Mouse (Mus musculus): ENCODE measurements at regions not wholly inside any gene's neighbourhood (a gene's known extent, or its start where the extent isn't known, plus 50 kb on each side); places are given as distances from the start of the nearest gene placed in this dataset.

DNA sequence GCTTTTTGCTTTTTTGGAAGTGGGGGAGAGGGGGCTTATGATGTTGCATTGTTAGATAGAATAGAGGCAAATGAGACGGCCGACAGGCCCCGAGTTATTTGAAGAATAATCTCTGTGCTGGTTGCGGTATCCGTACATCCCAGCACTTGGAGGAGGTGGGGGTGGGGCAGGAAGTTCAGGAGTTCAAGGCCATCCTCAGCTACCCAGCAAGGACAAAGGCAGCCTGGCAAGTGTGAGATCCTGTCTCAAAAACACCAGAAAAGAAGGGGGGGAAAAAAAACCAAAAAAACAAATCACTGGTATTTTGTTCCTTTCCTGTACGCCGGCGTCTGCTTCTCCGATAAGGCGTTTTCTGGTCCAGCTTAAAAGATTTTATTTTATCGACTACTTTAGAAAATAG lies 75.6 kb downstream of the Id4 start:
- H3K9me3 ChIP-seq (replicated peaks; ENCODE audit: control insufficient read depth, insufficient read depth, low read length, poor library complexity, severe bottlenecking) = no peaks in the 10 kb centered on the region
- no peaks in the 10 kb centered on the region for H3K27me3 ChIP-seq (ENCODE audit: control insufficient read depth, insufficient read depth, low read length, poor library complexity, severe bottlenecking)
- H3K36me3 ChIP-seq (ENCODE audit: control insufficient read depth, insufficient read depth, low read length, poor library complexity, severe bottlenecking) = no peaks in the 10 kb centered on the region
- TF ChIP-seq EP300 (IDR thresholded peaks at IDR 0.05; ENCODE audit: insufficient read depth, low read depth, low read length) = peak; percentile 87
- TF ChIP-seq CTCF (IDR thresholded peaks at IDR 0.05; ENCODE audit: low read depth, low read length) = no peak
- H3K4me3 ChIP-seq (ENCODE audit: low read depth, low read length) = no peak overlapping the region
- H3K27ac ChIP-seq (ENCODE audit: insufficient read depth, low read length) = no peak overlapping the region
- H3K4me1 ChIP-seq (ENCODE audit: control insufficient read depth, insufficient read depth, low read length) = peaks cover 3% of the 10 kb centered on the region
- no peak overlapping the region for H3K9ac ChIP-seq (ENCODE audit: low read depth, poor library complexity, severe bottlenecking)

- no peaks in the 10 kb centered on the region for H3K9me3 ChIP-seq (replicated peaks; ENCODE audit: control insufficient read depth, insufficient read depth, low read length, poor library complexity, severe bottlenecking)
- no peaks in the 10 kb centered on the region for H3K36me3 ChIP-seq (ENCODE audit: control insufficient read depth, insufficient read depth, low read length, poor library complexity, severe bottlenecking)
- H3K4me3 ChIP-seq (ENCODE audit: low read depth, low read length) = no peak overlapping the region
- peaks cover 1% of the 10 kb centered on the region for H3K4me1 ChIP-seq (ENCODE audit: control insufficient read depth, insufficient read depth, low read length)
- TF ChIP-seq EP300 (IDR thresholded peaks at IDR 0.05; ENCODE audit: insufficient read depth, low read depth, low read length) (no peak), POLR2A (IDR thresholded peaks at IDR 0.05; ENCODE audit: insufficient read depth, low read length) (no peak), CTCF (IDR thresholded peaks at IDR 0.05; ENCODE audit: low read depth, low read length) (no peak)
- H3K27ac ChIP-seq (ENCODE audit: insufficient read depth, low read length) = no peak overlapping the region
- H3K9ac ChIP-seq (ENCODE audit: low read depth, poor library complexity, severe bottlenecking) = no peak overlapping the region
- H3K27me3 ChIP-seq (ENCODE audit: control insufficient read depth, insufficient read depth, low read length, poor library complexity, severe bottlenecking) = no peaks in the 10 kb centered on the region
Observed at GRCm38 (mm10) chr13:48338561-48338960, 77.5 kb downstream of the Id4 start.

DNA sequence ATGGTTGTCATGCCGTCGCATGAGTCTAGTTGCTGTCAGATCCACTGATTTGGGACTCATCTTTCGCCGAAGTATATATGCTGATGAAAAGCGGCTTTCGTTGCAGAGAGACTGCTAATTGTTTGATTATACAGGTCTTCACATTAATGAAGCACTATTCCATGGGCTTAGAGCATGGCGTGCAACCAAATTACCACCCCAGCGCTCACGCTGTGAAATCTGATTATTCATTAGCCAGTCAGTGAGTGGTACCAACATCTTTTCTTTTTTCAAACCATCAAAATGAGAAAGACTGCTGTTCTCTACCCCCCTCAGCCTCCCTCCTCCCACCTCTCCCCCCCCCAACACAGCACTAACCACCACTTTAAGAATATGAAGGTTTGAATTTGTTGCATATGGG lies 89.1 kb downstream of the Id4 start:
- H3K27me3 ChIP-seq (ENCODE audit: control insufficient read depth, insufficient read depth, low read length, poor library complexity, severe bottlenecking) = no peaks in the 10 kb centered on the region
- no peaks in the 10 kb centered on the region for H3K9me3 ChIP-seq (replicated peaks; ENCODE audit: control insufficient read depth, insufficient read depth, low read length, poor library complexity, severe bottlenecking)
- no peak overlapping the region for H3K9ac ChIP-seq (ENCODE audit: low read depth, poor library complexity, severe bottlenecking)
- H3K36me3 ChIP-seq (ENCODE audit: control insufficient read depth, insufficient read depth, low read length, poor library complexity, severe bottlenecking) = no peaks in the 10 kb centered on the region
- no peaks in the 10 kb centered on the region for H3K4me1 ChIP-seq (ENCODE audit: control insufficient read depth, insufficient read depth, low read length)
- no peak for TF ChIP-seq CTCF (IDR thresholded peaks at IDR 0.05; ENCODE audit: low read depth, low read length)
- no peak for TF ChIP-seq EP300 (IDR thresholded peaks at IDR 0.05; ENCODE audit: insufficient read depth, low read depth, low read length)
- no peak for TF ChIP-seq POLR2A (IDR thresholded peaks at IDR 0.05; ENCODE audit: insufficient read depth, low read length)
- no peak overlapping the region for H3K27ac ChIP-seq (ENCODE audit: insufficient read depth, low read length)
- no peak overlapping the region for H3K4me3 ChIP-seq (ENCODE audit: low read depth, low read length)

- H3K27ac ChIP-seq (ENCODE audit: insufficient read depth, low read length) = no peak overlapping the region
- H3K4me1 ChIP-seq (ENCODE audit: control insufficient read depth, insufficient read depth, low read length) = no peaks in the 10 kb centered on the region
- no peaks in the 10 kb centered on the region for H3K27me3 ChIP-seq (ENCODE audit: control insufficient read depth, insufficient read depth, low read length, poor library complexity, severe bottlenecking)
- H3K36me3 ChIP-seq (ENCODE audit: control insufficient read depth, insufficient read depth, low read length, poor library complexity, severe bottlenecking) = no peaks in the 10 kb centered on the region
- no peak overlapping the region for H3K9ac ChIP-seq (ENCODE audit: low read depth, poor library complexity, severe bottlenecking)
- TF ChIP-seq EP300 (IDR thresholded peaks at IDR 0.05; ENCODE audit: insufficient read depth, low read depth, low read length) (no peak), POLR2A (IDR thresholded peaks at IDR 0.05; ENCODE audit: insufficient read depth, low read length) (no peak), CTCF (IDR thresholded peaks at IDR 0.05; ENCODE audit: low read depth, low read length) (no peak)
- no peaks in the 10 kb centered on the region for H3K9me3 ChIP-seq (replicated peaks; ENCODE audit: control insufficient read depth, insufficient read depth, low read length, poor library complexity, severe bottlenecking)
- no peak overlapping the region for H3K4me3 ChIP-seq (ENCODE audit: low read depth, low read length)
Observed at GRCm38 (mm10) chr13:48350955-48351354, 89.9 kb downstream of the Id4 start.

DNA sequence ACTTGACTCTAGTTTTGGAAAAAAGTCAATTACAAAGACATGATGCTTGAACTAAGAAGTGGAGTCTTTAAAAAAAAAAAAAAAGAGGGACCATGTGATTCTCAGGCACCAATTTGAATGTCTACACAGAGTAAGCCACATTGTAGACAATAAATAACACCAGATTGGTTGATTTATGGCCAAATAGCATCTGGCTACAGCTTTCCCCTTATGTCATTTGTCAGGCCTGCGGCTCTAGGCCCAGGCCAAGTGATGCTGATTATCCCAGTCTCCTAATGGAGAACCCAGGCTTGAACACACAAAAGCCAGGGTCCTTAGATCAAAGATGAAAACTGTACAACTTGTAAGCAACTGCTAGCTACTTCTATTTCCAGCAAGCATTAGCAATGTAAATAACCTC lies 96.1 kb downstream of the Id4 start:
- no peaks in the 10 kb centered on the region for H3K4me1 ChIP-seq (ENCODE audit: control insufficient read depth, insufficient read depth, low read length)
- H3K27me3 ChIP-seq (ENCODE audit: control insufficient read depth, insufficient read depth, low read length, poor library complexity, severe bottlenecking) = no peaks in the 10 kb centered on the region
- TF ChIP-seq CTCF (IDR thresholded peaks at IDR 0.05; ENCODE audit: low read depth, low read length) (no peak), POLR2A (IDR thresholded peaks at IDR 0.05; ENCODE audit: insufficient read depth, low read length) (no peak), EP300 (IDR thresholded peaks at IDR 0.05; ENCODE audit: insufficient read depth, low read depth, low read length) (no peak)
- H3K9me3 ChIP-seq (replicated peaks; ENCODE audit: control insufficient read depth, insufficient read depth, low read length, poor library complexity, severe bottlenecking) = no peaks in the 10 kb centered on the region
- H3K4me3 ChIP-seq (ENCODE audit: low read depth, low read length) = no peak overlapping the region
- no peak overlapping the region for H3K27ac ChIP-seq (ENCODE audit: insufficient read depth, low read length)
- H3K36me3 ChIP-seq (ENCODE audit: control insufficient read depth, insufficient read depth, low read length, poor library complexity, severe bottlenecking) = no peaks in the 10 kb centered on the region
- H3K9ac ChIP-seq (ENCODE audit: low read depth, poor library complexity, severe bottlenecking) = no peak overlapping the region

- TF ChIP-seq CTCF (IDR thresholded peaks at IDR 0.05; ENCODE audit: low read depth, low read length) = no peak
- TF ChIP-seq POLR2A (IDR thresholded peaks at IDR 0.05; ENCODE audit: insufficient read depth, low read length) = no peak
- no peak for TF ChIP-seq EP300 (IDR thresholded peaks at IDR 0.05; ENCODE audit: insufficient read depth, low read depth, low read length)
- Histone ChIP-seq H3K27me3 (ENCODE audit: control insufficient read depth, insufficient read depth, low read length, poor library complexity, severe bottlenecking) (no peaks in the 10 kb centered on the region), H3K36me3 (ENCODE audit: control insufficient read depth, insufficient read depth, low read length, poor library complexity, severe bottlenecking) (no peaks in the 10 kb centered on the region), H3K4me1 (ENCODE audit: control insufficient read depth, insufficient read depth, low read length) (no peaks in the 10 kb centered on the region), H3K9ac (ENCODE audit: low read depth, poor library complexity, severe bottlenecking) (no peak overlapping the region), H3K9me3 (replicated peaks; ENCODE audit: control insufficient read depth, insufficient read depth, low read length, poor library complexity, severe bottlenecking) (no peaks in the 10 kb centered on the region), H3K27ac (ENCODE audit: insufficient read depth, low read length) (no peak overlapping the region), H3K4me3 (ENCODE audit: low read depth, low read length) (no peak overlapping the region)
Observed at GRCm38 (mm10) chr13:48357640-48358039, 96.6 kb downstream of the Id4 start.
